Mouse (Mus musculus): ENCODE measurements around the gene Ykt6. TPM values are rescaled to one million over a fixed set of nuclear protein-coding genes. Genes with fewer than 3 reads are reported as not detected.

Gene Ykt6
- polyA plus RNA-seq (2014; fragmentation: Illumina TruSeq; extraction: RNeasy Lipid Tissue Mini Kit (QIAGEN cat#74804); ENCODE audit: insufficient read depth, low read depth, low replicate concordance) = 58.0 TPM

DNA sequence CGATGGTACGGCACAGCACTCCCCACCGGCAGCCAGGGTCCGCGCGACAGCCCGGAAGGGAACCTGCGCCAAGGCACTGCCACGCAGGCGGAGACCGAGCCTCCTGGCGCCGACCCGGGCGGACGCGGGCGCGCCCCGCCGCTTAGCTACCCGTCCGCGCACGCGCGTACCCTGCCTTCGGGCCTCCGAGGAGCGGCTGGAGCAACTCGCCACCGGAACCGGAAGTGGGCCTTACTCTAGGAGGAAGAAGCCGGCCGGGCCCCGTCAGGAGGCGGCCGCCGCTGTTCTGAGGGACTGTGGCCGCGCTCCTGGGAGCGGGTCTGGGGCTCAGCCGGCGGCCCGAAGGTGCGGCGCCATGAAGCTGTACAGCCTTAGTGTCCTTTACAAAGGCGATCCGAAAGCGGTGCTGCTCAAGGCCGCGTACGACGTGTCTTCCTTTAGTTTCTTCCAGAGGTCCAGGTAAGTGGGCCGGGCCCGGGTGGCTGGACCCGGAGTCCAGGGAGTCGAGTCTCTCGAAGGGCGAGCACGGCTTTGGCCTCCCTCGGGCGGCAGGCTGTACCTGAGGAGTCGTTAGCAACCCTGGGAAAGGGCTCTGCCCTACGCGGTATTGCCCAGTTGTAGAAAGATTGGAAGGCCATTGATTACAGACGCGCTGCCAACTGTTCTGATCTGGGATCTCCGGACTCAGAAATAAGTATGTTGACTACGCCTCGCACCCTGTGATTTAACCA is at the start of gene Ykt6:
Ykt6 (plus strand) TSS at position 148 of the 731 bp plus-strand sequence.

DNA sequence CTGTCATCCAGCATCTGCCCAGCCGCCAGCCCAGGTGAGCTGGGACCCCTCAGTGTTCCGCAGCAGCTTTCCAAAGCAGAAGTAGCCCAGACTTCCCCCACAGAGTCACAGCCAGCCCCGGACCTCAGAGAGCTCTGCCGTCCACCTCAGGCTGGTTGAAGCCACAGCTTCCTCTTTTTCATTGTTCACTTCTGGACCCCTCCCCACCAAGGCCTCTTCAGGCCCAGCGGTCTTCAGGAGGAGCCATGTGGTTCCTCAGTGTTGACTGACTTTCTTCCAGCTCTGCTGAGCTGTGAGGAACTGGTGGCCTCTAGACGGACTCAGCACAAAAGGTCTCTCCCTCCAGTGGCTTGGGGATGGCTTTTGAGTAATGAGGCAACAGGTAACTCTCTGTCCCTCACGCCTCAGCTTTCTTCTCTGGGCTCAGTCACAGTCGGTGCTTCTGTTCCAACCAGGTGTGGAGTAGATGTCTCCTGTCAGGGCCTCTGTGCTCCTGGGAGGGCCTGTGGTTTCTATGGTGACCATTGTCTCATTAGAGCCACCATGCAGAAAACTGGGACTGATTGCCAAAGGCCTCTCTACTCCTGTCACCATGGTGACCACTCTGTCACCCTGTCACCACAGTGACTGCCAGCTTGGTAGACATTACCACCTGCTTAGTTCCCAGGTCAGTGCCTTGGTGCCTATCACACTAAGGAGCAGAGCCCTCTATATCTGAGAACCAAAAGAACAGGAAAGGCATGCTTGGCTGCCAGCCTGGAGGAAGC is 5.7 kb upstream of the Ykt6 start, which contains the start of gene Gck:
Gck (minus strand) TSS at position 496 of the 767 bp plus-strand sequence.

Other genes with a start within 250 kb of the Ykt6 start
- gene Mrps24, start 240.0 kb upstream of the Ykt6 start, polyA plus RNA-seq (2014; fragmentation: Illumina TruSeq; extraction: RNeasy Lipid Tissue Mini Kit (QIAGEN cat#74804); ENCODE audit: insufficient read depth, low read depth, low replicate concordance) = 77.6 TPM
- gene Urgcp, start 193.3 kb upstream of the Ykt6 start, polyA plus RNA-seq (2014; fragmentation: Illumina TruSeq; extraction: RNeasy Lipid Tissue Mini Kit (QIAGEN cat#74804); ENCODE audit: insufficient read depth, low read depth, low replicate concordance) = 12.4 TPM
- gene Dbnl, start 167.2 kb upstream of the Ykt6 start, polyA plus RNA-seq (2014; fragmentation: Illumina TruSeq; extraction: RNeasy Lipid Tissue Mini Kit (QIAGEN cat#74804); ENCODE audit: insufficient read depth, low read depth, low replicate concordance) = 77.5 TPM
- 18.6 TPM for gene Pgam2, start 152.0 kb upstream of the Ykt6 start, polyA plus RNA-seq (2014; fragmentation: Illumina TruSeq; extraction: RNeasy Lipid Tissue Mini Kit (QIAGEN cat#74804); ENCODE audit: insufficient read depth, low read depth, low replicate concordance)
- 5.0 TPM for gene Polm, start 117.7 kb upstream of the Ykt6 start, polyA plus RNA-seq (2014; fragmentation: Illumina TruSeq; extraction: RNeasy Lipid Tissue Mini Kit (QIAGEN cat#74804); ENCODE audit: insufficient read depth, low read depth, low replicate concordance)
- gene Aebp1, start 93.7 kb upstream of the Ykt6 start, polyA plus RNA-seq (2014; fragmentation: Illumina TruSeq; extraction: RNeasy Lipid Tissue Mini Kit (QIAGEN cat#74804); ENCODE audit: insufficient read depth, low read depth, low replicate concordance) = 33.2 TPM
- gene Pold2, start 77.4 kb upstream of the Ykt6 start, polyA plus RNA-seq (2014; fragmentation: Illumina TruSeq; extraction: RNeasy Lipid Tissue Mini Kit (QIAGEN cat#74804); ENCODE audit: insufficient read depth, low read depth, low replicate concordance) = 21.5 TPM
- 500 TPM for gene Myl7, start 56.9 kb upstream of the Ykt6 start, polyA plus RNA-seq (2014; fragmentation: Illumina TruSeq; extraction: RNeasy Lipid Tissue Mini Kit (QIAGEN cat#74804); ENCODE audit: insufficient read depth, low read depth, low replicate concordance)
- 0.85 TPM for gene Gck, start 5.6 kb upstream of the Ykt6 start, polyA plus RNA-seq (2014; fragmentation: Illumina TruSeq; extraction: RNeasy Lipid Tissue Mini Kit (QIAGEN cat#74804); ENCODE audit: insufficient read depth, low read depth, low replicate concordance)
- gene Camk2b, start 110.7 kb downstream of the Ykt6 start, polyA plus RNA-seq (2014; fragmentation: Illumina TruSeq; extraction: RNeasy Lipid Tissue Mini Kit (QIAGEN cat#74804); ENCODE audit: insufficient read depth, low read depth, low replicate concordance) = 1.4 TPM
- gene A730071L15Rik, start 244.3 kb downstream of the Ykt6 start, polyA plus RNA-seq (2014; fragmentation: Illumina TruSeq; extraction: RNeasy Lipid Tissue Mini Kit (QIAGEN cat#74804); ENCODE audit: insufficient read depth, low read depth, low replicate concordance) = not detected
- gene Nudcd3, start 244.7 kb downstream of the Ykt6 start, polyA plus RNA-seq (2014; fragmentation: Illumina TruSeq; extraction: RNeasy Lipid Tissue Mini Kit (QIAGEN cat#74804); ENCODE audit: insufficient read depth, low read depth, low replicate concordance) = 31.4 TPM